Mouse (Mus musculus): Measurements from ENCODE around the gene Rrp8. TPM values are rescaled to one million over a fixed set of nuclear protein-coding genes. Genes with fewer than 3 reads are reported as not detected.
"Not testable (repeated sequence)": the region's sequence is repeated elsewhere in the genome, so short reads cannot be mapped to it uniquely, and the experiment has no call there.

The Rrp8 gene
- polyA plus RNA-seq, 1 experiment = 31.9 TPM

DNA sequence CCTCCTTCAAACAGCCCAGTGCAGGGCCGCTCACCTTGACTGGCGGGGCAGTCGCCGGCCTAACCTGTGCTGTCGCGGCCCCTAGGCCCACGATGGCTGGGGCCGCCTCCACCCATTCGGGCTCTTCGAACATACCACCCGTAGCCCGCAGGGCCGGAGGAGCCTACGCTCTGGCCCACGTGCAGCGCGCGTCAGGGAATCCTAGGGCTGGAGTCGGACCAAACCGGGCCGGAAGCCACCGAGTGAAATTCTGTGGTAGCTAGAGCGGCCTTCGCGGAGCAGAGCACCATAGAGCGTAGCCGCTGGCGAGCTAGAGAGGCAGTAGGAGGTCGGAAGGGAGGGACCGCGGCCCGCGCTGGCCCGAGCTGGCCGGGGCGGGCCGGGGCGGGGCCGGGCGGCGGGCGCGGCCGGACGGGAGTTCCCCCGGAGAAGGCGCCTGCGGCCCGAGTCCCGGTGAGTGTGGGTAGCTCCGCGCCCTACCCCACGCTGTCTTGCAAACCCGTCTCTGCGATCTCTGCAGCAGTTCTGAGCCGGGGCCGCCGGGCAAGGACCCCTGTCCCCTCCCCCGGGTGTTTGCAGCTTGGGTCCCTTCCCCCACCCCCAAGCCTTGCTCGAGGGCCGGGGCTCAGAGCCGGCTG is 802 bp downstream of the Rrp8 start, which contains the start of gene Ilk:
Gene Ilk, plus strand, starts transcription at position 329 of the 638 bp plus-strand sequence.
- TF ChIP-seq EP300 (IDR thresholded peaks at IDR 0.05; ENCODE audit: insufficient read depth, low read depth, low read length) (peak; percentile 51; the same call in 1 of the 2 replicates), POLR2A (IDR thresholded peaks at IDR 0.05; ENCODE audit: insufficient read depth, low read length) (peak; percentile 13), CTCF (IDR thresholded peaks at IDR 0.05; ENCODE audit: low read depth, low read length) (no peak)
- peak within 1 kb of the TSS; percentile 94 for H3K4me3 ChIP-seq (ENCODE audit: low read depth, low read length)
- H3K36me3 ChIP-seq (ENCODE audit: control insufficient read depth, insufficient read depth, low read length, poor library complexity, severe bottlenecking) = peaks cover 38% of the 10 kb centered on the region
- H3K27ac ChIP-seq (ENCODE audit: insufficient read depth, low read length) = no peak within 1 kb of the TSS
- H3K4me1 ChIP-seq (ENCODE audit: control insufficient read depth, insufficient read depth, low read length) = no peaks in the 10 kb centered on the region
- no peaks in the 10 kb centered on the region for H3K27me3 ChIP-seq (ENCODE audit: control insufficient read depth, insufficient read depth, low read length, poor library complexity, severe bottlenecking)
- no peaks in the 10 kb centered on the region for H3K9me3 ChIP-seq (replicated peaks; ENCODE audit: control insufficient read depth, insufficient read depth, low read length, poor library complexity, severe bottlenecking)
- H3K9ac ChIP-seq (ENCODE audit: low read depth, poor library complexity, severe bottlenecking) = peak within 1 kb of the TSS; percentile 95

DNA sequence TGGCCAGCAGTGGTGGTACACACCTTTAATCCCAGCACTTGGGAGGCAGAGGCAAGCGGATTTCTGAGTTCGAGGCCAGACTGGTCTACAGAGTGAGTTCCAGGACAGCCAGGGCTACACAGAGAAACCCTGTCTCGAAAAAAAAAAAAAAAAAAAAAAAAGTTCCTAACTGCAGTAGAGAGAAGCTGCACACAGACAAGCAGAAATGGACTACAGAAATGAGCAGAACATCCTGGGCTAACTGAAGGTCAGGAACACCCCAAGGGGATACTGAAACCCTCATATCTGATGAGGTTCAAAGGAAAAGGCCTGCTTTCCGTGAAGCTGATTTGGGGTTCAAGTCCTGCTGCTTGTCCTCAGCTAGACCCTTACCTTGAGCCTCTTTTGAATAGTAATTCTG is 1.7 kb downstream of the Rrp8 start:
- Histone ChIP-seq H3K4me3 (ENCODE audit: low read depth, low read length) (peak overlapping the region; percentile 75), H3K9ac (ENCODE audit: low read depth, poor library complexity, severe bottlenecking) (peak overlapping the region; percentile 95), H3K36me3 (ENCODE audit: control insufficient read depth, insufficient read depth, low read length, poor library complexity, severe bottlenecking) (peaks cover 35% of the 10 kb centered on the region)
- not testable (repeated sequence) for H3K27ac ChIP-seq (ENCODE audit: insufficient read depth, low read length); H3K27me3 ChIP-seq (ENCODE audit: control insufficient read depth, insufficient read depth, low read length, poor library complexity, severe bottlenecking); H3K9me3 ChIP-seq (replicated peaks; ENCODE audit: control insufficient read depth, insufficient read depth, low read length, poor library complexity, severe bottlenecking); H3K4me1 ChIP-seq (ENCODE audit: control insufficient read depth, insufficient read depth, low read length)

DNA sequence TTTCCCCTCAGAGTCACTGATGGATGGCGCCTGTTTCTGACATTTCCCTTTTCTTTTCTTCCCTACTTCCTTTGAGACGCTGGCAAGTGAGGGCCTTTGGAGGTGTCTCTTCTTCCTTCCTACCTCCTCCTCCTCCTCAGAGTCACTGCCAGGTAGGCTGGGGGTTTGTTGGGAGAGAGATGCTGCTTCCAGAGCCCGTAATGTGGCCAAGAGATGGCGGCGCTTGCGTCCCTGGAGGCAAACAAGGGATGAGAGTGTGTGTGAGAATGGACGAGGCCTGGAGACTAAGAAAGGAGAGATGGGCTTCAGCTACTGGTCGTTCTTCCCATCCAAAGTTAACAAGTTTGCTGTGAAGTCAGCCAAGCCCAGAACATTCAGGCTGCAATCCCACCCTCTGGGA is 2.4 kb downstream of the Rrp8 start:
- Histone ChIP-seq H3K4me3 (ENCODE audit: low read depth, low read length) (no peak overlapping the region), H3K9ac (ENCODE audit: low read depth, poor library complexity, severe bottlenecking) (peak overlapping the region; percentile 95; the same call in 1 of the 2 replicates), H3K9me3 (replicated peaks; ENCODE audit: control insufficient read depth, insufficient read depth, low read length, poor library complexity, severe bottlenecking) (no peaks in the 10 kb centered on the region), H3K27ac (ENCODE audit: insufficient read depth, low read length) (no peak overlapping the region), H3K36me3 (ENCODE audit: control insufficient read depth, insufficient read depth, low read length, poor library complexity, severe bottlenecking) (peaks cover 37% of the 10 kb centered on the region), H3K27me3 (ENCODE audit: control insufficient read depth, insufficient read depth, low read length, poor library complexity, severe bottlenecking) (no peaks in the 10 kb centered on the region), H3K4me1 (ENCODE audit: control insufficient read depth, insufficient read depth, low read length) (no peaks in the 10 kb centered on the region)
- no peak for TF ChIP-seq POLR2A (IDR thresholded peaks at IDR 0.05; ENCODE audit: insufficient read depth, low read length)

DNA sequence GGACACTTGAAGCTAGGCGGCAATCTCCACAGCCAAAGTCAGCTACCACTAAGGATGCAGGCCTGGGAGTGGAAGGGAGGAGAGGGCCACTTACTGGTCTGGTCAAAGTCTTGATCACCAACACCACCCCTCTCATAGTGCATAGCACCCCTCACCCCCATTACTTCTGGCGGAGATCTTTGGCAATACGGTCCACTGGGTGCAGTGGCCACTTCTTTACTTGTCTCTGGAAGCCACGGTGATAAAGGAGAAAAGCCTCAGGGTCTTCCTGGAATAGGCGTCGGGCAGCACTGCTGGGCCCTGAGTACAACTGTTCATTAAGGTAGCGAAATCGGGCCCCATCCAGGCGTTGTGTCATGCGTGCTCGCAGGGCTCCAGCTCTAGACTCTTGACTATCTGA is 3.3 kb downstream of the Rrp8 start:
- TF ChIP-seq EP300 (IDR thresholded peaks at IDR 0.05; ENCODE audit: insufficient read depth, low read depth, low read length) (no peak), POLR2A (IDR thresholded peaks at IDR 0.05; ENCODE audit: insufficient read depth, low read length) (no peak), CTCF (IDR thresholded peaks at IDR 0.05; ENCODE audit: low read depth, low read length) (no peak)
- Histone ChIP-seq H3K36me3 (ENCODE audit: control insufficient read depth, insufficient read depth, low read length, poor library complexity, severe bottlenecking) (peaks cover 42% of the 10 kb centered on the region), H3K9me3 (replicated peaks; ENCODE audit: control insufficient read depth, insufficient read depth, low read length, poor library complexity, severe bottlenecking) (no peaks in the 10 kb centered on the region), H3K27me3 (ENCODE audit: control insufficient read depth, insufficient read depth, low read length, poor library complexity, severe bottlenecking) (no peaks in the 10 kb centered on the region), H3K27ac (ENCODE audit: insufficient read depth, low read length) (no peak overlapping the region), H3K4me1 (ENCODE audit: control insufficient read depth, insufficient read depth, low read length) (no peaks in the 10 kb centered on the region), H3K4me3 (ENCODE audit: low read depth, low read length) (no peak overlapping the region), H3K9ac (ENCODE audit: low read depth, poor library complexity, severe bottlenecking) (no peak overlapping the region)

DNA sequence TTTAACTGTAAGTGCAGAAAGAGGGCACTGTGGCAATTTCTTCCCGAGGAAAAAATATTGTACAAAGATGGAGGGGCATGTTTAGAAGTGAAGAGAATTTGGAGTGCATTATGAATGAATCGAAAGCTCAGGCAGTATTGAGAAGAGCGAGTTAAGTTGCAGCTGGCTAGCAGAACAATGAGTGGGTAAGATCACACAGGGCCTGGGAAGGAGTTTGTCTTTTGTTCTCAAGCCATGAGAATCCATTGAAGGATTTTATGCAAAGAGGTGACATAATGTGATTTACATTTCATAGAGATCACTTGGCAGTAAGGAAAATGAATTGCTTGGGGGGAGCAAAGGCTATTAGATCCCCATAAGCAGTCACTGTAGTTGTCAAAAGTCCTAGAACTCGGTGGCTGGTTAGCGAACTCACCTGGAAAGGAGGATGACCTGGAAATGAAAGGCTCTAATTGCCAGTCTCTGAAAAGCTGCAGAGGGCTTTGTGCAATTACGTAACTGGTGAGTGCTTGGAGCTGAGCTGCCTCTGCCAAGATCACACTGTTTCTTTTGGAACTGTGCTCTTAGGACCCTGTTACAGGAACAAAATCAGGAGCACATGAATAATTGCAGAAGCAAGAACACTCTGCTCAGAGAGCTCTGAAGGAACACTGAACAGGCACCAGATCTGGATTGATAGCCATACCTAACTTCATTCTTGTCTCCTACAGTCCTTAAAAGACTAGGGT is 8.3 kb downstream of the Rrp8 start:
- peaks cover 31% of the 10 kb centered on the region for H3K36me3 ChIP-seq (ENCODE audit: control insufficient read depth, insufficient read depth, low read length, poor library complexity, severe bottlenecking)
- TF ChIP-seq CTCF (IDR thresholded peaks at IDR 0.05; ENCODE audit: low read depth, low read length) = no peak
- TF ChIP-seq POLR2A (IDR thresholded peaks at IDR 0.05; ENCODE audit: insufficient read depth, low read length) = no peak

DNA sequence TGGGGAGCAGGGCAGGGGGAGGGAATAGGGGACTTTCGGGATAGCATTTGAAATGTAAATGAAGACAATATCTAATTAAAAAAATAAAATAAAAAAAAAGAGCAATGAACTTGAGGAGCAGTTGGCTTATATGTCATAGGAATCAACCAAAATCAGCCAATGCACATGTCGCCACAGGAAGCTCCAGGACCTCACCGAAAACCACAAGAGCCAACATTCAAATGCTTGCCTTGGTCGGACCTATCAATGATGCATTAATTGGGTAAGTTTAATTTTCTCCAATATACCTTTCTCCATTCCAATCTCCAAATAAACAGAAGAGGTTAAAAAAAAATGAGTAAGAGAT is 10.2 kb downstream of the Rrp8 start:
- no peak overlapping the region for H3K27ac ChIP-seq (ENCODE audit: insufficient read depth, low read length)
- TF ChIP-seq EP300 (IDR thresholded peaks at IDR 0.05; ENCODE audit: insufficient read depth, low read depth, low read length) = no peak
- no peak for TF ChIP-seq CTCF (IDR thresholded peaks at IDR 0.05; ENCODE audit: low read depth, low read length)
- no peak for TF ChIP-seq POLR2A (IDR thresholded peaks at IDR 0.05; ENCODE audit: insufficient read depth, low read length)
- H3K4me3 ChIP-seq (ENCODE audit: low read depth, low read length) = no peak overlapping the region
- peaks cover 12% of the 10 kb centered on the region for H3K36me3 ChIP-seq (ENCODE audit: control insufficient read depth, insufficient read depth, low read length, poor library complexity, severe bottlenecking)
- no peak overlapping the region for H3K9ac ChIP-seq (ENCODE audit: low read depth, poor library complexity, severe bottlenecking)
- H3K9me3 ChIP-seq (replicated peaks; ENCODE audit: control insufficient read depth, insufficient read depth, low read length, poor library complexity, severe bottlenecking) = no peaks in the 10 kb centered on the region
- H3K27me3 ChIP-seq (ENCODE audit: control insufficient read depth, insufficient read depth, low read length, poor library complexity, severe bottlenecking) = no peaks in the 10 kb centered on the region
- H3K4me1 ChIP-seq (ENCODE audit: control insufficient read depth, insufficient read depth, low read length) = no peaks in the 10 kb centered on the region

More for the DNA sequence above, 8.3 kb downstream of the Rrp8 start:
- H3K27ac ChIP-seq (ENCODE audit: insufficient read depth, low read length) = no peak overlapping the region
- no peak overlapping the region for H3K9ac ChIP-seq (ENCODE audit: low read depth, poor library complexity, severe bottlenecking)
- H3K27me3 ChIP-seq (ENCODE audit: control insufficient read depth, insufficient read depth, low read length, poor library complexity, severe bottlenecking) = no peaks in the 10 kb centered on the region
- no peaks in the 10 kb centered on the region for H3K4me1 ChIP-seq (ENCODE audit: control insufficient read depth, insufficient read depth, low read length)
- no peak overlapping the region for H3K4me3 ChIP-seq (ENCODE audit: low read depth, low read length)
- H3K9me3 ChIP-seq (replicated peaks; ENCODE audit: control insufficient read depth, insufficient read depth, low read length, poor library complexity, severe bottlenecking) = no peaks in the 10 kb centered on the region

Data from ES-Bruce4 (cell line).